Comparison of ENCODE assay signal across 8 mouse cellular contexts in genomic region chr11:55419296-55419677, GRCm38 (mm10). TPM values are rescaled to one million over a fixed set of nuclear protein-coding genes. Genes with fewer than 3 reads are reported as not detected.
DNase-seq lines count a peak whose midpoint lies in the region; ATAC-seq and TF ChIP-seq lines count a peak whose summit lies in the region.

No protein-coding gene starts in this region.

- no peaks in the 10 kb centered on the region for H3K9me3 ChIP-seq in kidney, embryonic 16.5 days (ENCODE audit: low read length)
- no peaks in the 10 kb centered on the region for H3K9me3 ChIP-seq in forebrain, postnatal 0 days (ENCODE audit: low read length)
- no peaks in the 10 kb centered on the region for H3K9me3 ChIP-seq in hindbrain, postnatal 0 days (ENCODE audit: low read length)
- no peaks in the 10 kb centered on the region for H3K9me3 ChIP-seq in lung, embryonic 14.5 days (ENCODE audit: low read depth, low read length)

- no peak for DNase-seq in kidney, postnatal 36 days
- peak; percentile 21 for DNase-seq in forebrain, postnatal 0 days
- DNase-seq in hindbrain, postnatal 0 days (ENCODE audit: low spot score) = peak; percentile 49
- DNase-seq in lung, embryonic 14.5 days = peak; percentile 49
- DNase-seq in thymus, postnatal 14 days = no peak

- TF ChIP-seq POLR2A in small intestine, adult 2 months (IDR thresholded peaks at IDR 0.05; ENCODE audit: low read depth, low read length) = no peak

- 3% methylated on average over 4 of the region's 4 CpGs for WGBS in kidney, embryonic 16.5 days
- 3% methylated on average over 4 of the region's 4 CpGs for WGBS in forebrain, postnatal 0 days
- 12% methylated on average over 4 of the region's 4 CpGs for WGBS in hindbrain, postnatal 0 days
- WGBS in lung, embryonic 14.5 days = 0% methylated on average over 4 of the region's 4 CpGs
- 66% methylated on average over 4 of the region's 4 CpGs for WGBS in small intestine, adult 2 months

- H3K9ac ChIP-seq in kidney, embryonic 16.5 days (replicated peaks; ENCODE audit: low read length) = peak overlapping the region; percentile 84
- H3K9ac ChIP-seq in forebrain, postnatal 0 days = peak overlapping the region; percentile 15
- H3K9ac ChIP-seq in hindbrain, postnatal 0 days (replicated peaks; ENCODE audit: low read length) = peak overlapping the region; percentile 53
- H3K9ac ChIP-seq in lung, embryonic 14.5 days = peak overlapping the region; percentile 92

- H3K4me3 ChIP-seq in kidney, embryonic 16.5 days (ENCODE audit: low read length) = peak overlapping the region; percentile 61
- peak overlapping the region; percentile 75 for H3K4me3 ChIP-seq in brown adipose tissue, adult 24 weeks (ENCODE audit: insufficient read depth, low read depth, low read length)
- peak overlapping the region; percentile 30 for H3K4me3 ChIP-seq in forebrain, postnatal 0 days (ENCODE audit: low read depth, low read length)
- peak overlapping the region; percentile 40 for H3K4me3 ChIP-seq in hindbrain, postnatal 0 days (ENCODE audit: low read length)
- peak overlapping the region; percentile 75 for H3K4me3 ChIP-seq in lung, embryonic 14.5 days (ENCODE audit: low read depth, low read length)
- H3K4me3 ChIP-seq in small intestine, adult 2 months (ENCODE audit: low read depth, low read length) = peak overlapping the region; percentile 60

- no peaks in the 10 kb centered on the region for H3K27me3 ChIP-seq in kidney, embryonic 16.5 days (ENCODE audit: insufficient read depth, low read length)
- no peaks in the 10 kb centered on the region for H3K27me3 ChIP-seq in forebrain, postnatal 0 days (ENCODE audit: insufficient read depth, low read length)
- H3K27me3 ChIP-seq in hindbrain, postnatal 0 days (ENCODE audit: insufficient read depth, low read length) = no peaks in the 10 kb centered on the region
- H3K27me3 ChIP-seq in lung, embryonic 14.5 days (ENCODE audit: insufficient read depth, low read length) = no peaks in the 10 kb centered on the region
- no peaks in the 10 kb centered on the region for H3K27me3 ChIP-seq in small intestine, adult 2 months (ENCODE audit: control insufficient read depth, insufficient read depth, low read length)

- peak overlapping the region; percentile 94 for H3K27ac ChIP-seq in kidney, embryonic 16.5 days (ENCODE audit: low read length)
- H3K27ac ChIP-seq in brown adipose tissue, adult 24 weeks (replicated peaks; ENCODE audit: low read depth, low read length) = peak overlapping the region; percentile 95
- H3K27ac ChIP-seq in forebrain, postnatal 0 days (ENCODE audit: low read depth, low read length) = peak overlapping the region; percentile 54; the same call in 1 of the 2 replicates
- H3K27ac ChIP-seq in hindbrain, postnatal 0 days = peak overlapping the region; percentile 83
- H3K27ac ChIP-seq in lung, embryonic 14.5 days (ENCODE audit: low read depth) = peak overlapping the region; percentile 89
- peak overlapping the region; percentile 90 for H3K27ac ChIP-seq in small intestine, adult 2 months (ENCODE audit: insufficient read depth, low read depth, low read length)

- H3K36me3 ChIP-seq in kidney, embryonic 16.5 days (ENCODE audit: insufficient read depth, low read length) = no peaks in the 10 kb centered on the region
- no peaks in the 10 kb centered on the region for H3K36me3 ChIP-seq in forebrain, postnatal 0 days (ENCODE audit: insufficient read depth)
- no peaks in the 10 kb centered on the region for H3K36me3 ChIP-seq in hindbrain, postnatal 0 days (ENCODE audit: insufficient read depth, low read length)
- peaks cover 7% of the 10 kb centered on the region; the same call in 1 of the 2 replicates for H3K36me3 ChIP-seq in lung, embryonic 14.5 days (ENCODE audit: insufficient read depth)
- no peaks in the 10 kb centered on the region for H3K36me3 ChIP-seq in small intestine, adult 2 months (ENCODE audit: control insufficient read depth, insufficient read depth, low read length)

- H3K4me1 ChIP-seq in kidney, embryonic 16.5 days (ENCODE audit: insufficient read depth, low read length) = peaks cover 50% of the 10 kb centered on the region
- H3K4me1 ChIP-seq in brown adipose tissue, adult 24 weeks (ENCODE audit: control insufficient read depth, insufficient read depth, insufficient read length, low read length) = peaks cover 12% of the 10 kb centered on the region; the same call in 1 of the 2 replicates
- H3K4me1 ChIP-seq in forebrain, postnatal 0 days (ENCODE audit: insufficient read depth) = peaks cover 9% of the 10 kb centered on the region
- peaks cover 12% of the 10 kb centered on the region; the same call in 1 of the 2 replicates for H3K4me1 ChIP-seq in hindbrain, postnatal 0 days (ENCODE audit: insufficient read depth, low read length)
- peaks cover 32% of the 10 kb centered on the region for H3K4me1 ChIP-seq in lung, embryonic 14.5 days (ENCODE audit: insufficient read depth)
- peaks cover 6% of the 10 kb centered on the region; the same call in 1 of the 2 replicates for H3K4me1 ChIP-seq in small intestine, adult 2 months (ENCODE audit: control insufficient read depth, insufficient read depth, insufficient read length, low read length)

- TF ChIP-seq CTCF in forebrain, postnatal 0 days (IDR thresholded peaks at IDR 0.05; ENCODE audit: low read depth) = no peak
- no peak for TF ChIP-seq CTCF in hindbrain, postnatal 0 days (IDR thresholded peaks at IDR 0.05; ENCODE audit: low read depth)
- no peak for TF ChIP-seq CTCF in lung, embryonic 14.5 days (IDR thresholded peaks at IDR 0.05; ENCODE audit: low read depth)
- TF ChIP-seq CTCF in small intestine, adult 2 months (IDR thresholded peaks at IDR 0.05; ENCODE audit: extremely low read depth, insufficient read length, insufficient replicate concordance, low read depth, low read length) = no peak

- H3K4me2 ChIP-seq in kidney, embryonic 16.5 days (replicated peaks; ENCODE audit: low read depth, low read length) = peak overlapping the region; percentile 66
- H3K4me2 ChIP-seq in forebrain, postnatal 0 days (ENCODE audit: low read depth) = peak overlapping the region; percentile 53
- peak overlapping the region; percentile 61 for H3K4me2 ChIP-seq in hindbrain, postnatal 0 days (ENCODE audit: low read depth, low read length)
- H3K4me2 ChIP-seq in lung, embryonic 14.5 days = peak overlapping the region; percentile 90

- no peak for ATAC-seq in kidney, embryonic 16.5 days (ENCODE audit: low FRiP score, low TSS enrichment)
- ATAC-seq in forebrain, postnatal 0 days = peak; percentile 23
- ATAC-seq in hindbrain, postnatal 0 days = peak; percentile 29; the same call in 1 of the 2 replicates
- no peak for ATAC-seq in lung, embryonic 14.5 days (ENCODE audit: insufficient read depth)

RNA-seq across cellular contexts. Expression of gene Sparc, which starts 3.7 kb away (rescaled TPM):
- polyA plus RNA-seq in kidney, embryonic 16.5 days (2015; fragmentation: Nextera tagmentation; extraction: Ambion mirVana) = 1,474 and 1,572 TPM in 2 replicates
- 730 and 804 TPM in 2 replicates for polyA plus RNA-seq in brown adipose tissue, adult 24 weeks (2012; ENCODE audit: insufficient read depth, insufficient read length, missing spikeins)
- 180 and 264 TPM in 2 replicates for total RNA-seq in forebrain, postnatal 0 days (2014; rRNA removed)
- 437 and 510 TPM in 2 replicates for polyA plus RNA-seq in forebrain, postnatal 0 days (2015; fragmentation: Nextera tagmentation; extraction: Ambion mirVana)
- 303 and 356 TPM in 2 replicates for total RNA-seq in hindbrain, postnatal 0 days (2014; rRNA removed)
- 794 and 832 TPM in 2 replicates for polyA plus RNA-seq in hindbrain, postnatal 0 days (2015; fragmentation: Nextera tagmentation; extraction: Ambion mirVana)
- 1,429 and 1,454 TPM in 2 replicates for polyA plus RNA-seq in lung, embryonic 14.5 days (2014; fragmentation: Nextera tagmentation; extraction: Ambion mirVana)
- polyA plus RNA-seq in small intestine, adult 2 months (2012; rRNA removed) = 278 and 350 TPM in 2 replicates

RNA-seq across cellular contexts. Expression of gene Atox1, which starts 41.8 kb away (rescaled TPM):
- polyA plus RNA-seq in kidney, embryonic 16.5 days (2015; fragmentation: Nextera tagmentation; extraction: Ambion mirVana) = 376 and 406 TPM in 2 replicates
- polyA plus RNA-seq in brown adipose tissue, adult 24 weeks (2012; ENCODE audit: insufficient read depth, insufficient read length, missing spikeins) = 386 and 509 TPM in 2 replicates
- total RNA-seq in forebrain, postnatal 0 days (2014; rRNA removed) = 141 and 193 TPM in 2 replicates
- 268 and 340 TPM in 2 replicates for polyA plus RNA-seq in forebrain, postnatal 0 days (2015; fragmentation: Nextera tagmentation; extraction: Ambion mirVana)
- 148 and 173 TPM in 2 replicates for total RNA-seq in hindbrain, postnatal 0 days (2014; rRNA removed)
- polyA plus RNA-seq in hindbrain, postnatal 0 days (2015; fragmentation: Nextera tagmentation; extraction: Ambion mirVana) = 304 and 319 TPM in 2 replicates
- polyA plus RNA-seq in lung, embryonic 14.5 days (2014; fragmentation: Nextera tagmentation; extraction: Ambion mirVana) = 506 and 535 TPM in 2 replicates
- 318 and 485 TPM in 2 replicates for polyA plus RNA-seq in small intestine, adult 2 months (2012; rRNA removed)

RNA-seq across cellular contexts. Expression of gene G3bp1, which starts 50.2 kb away (rescaled TPM):
- 188 and 197 TPM in 2 replicates for polyA plus RNA-seq in kidney, embryonic 16.5 days (2015; fragmentation: Nextera tagmentation; extraction: Ambion mirVana)
- polyA plus RNA-seq in brown adipose tissue, adult 24 weeks (2012; ENCODE audit: insufficient read depth, insufficient read length, missing spikeins) = 17.0 and 19.4 TPM in 2 replicates
- 62.8 and 81.0 TPM in 2 replicates for total RNA-seq in forebrain, postnatal 0 days (2014; rRNA removed)
- 76.9 and 85.0 TPM in 2 replicates for polyA plus RNA-seq in forebrain, postnatal 0 days (2015; fragmentation: Nextera tagmentation; extraction: Ambion mirVana)
- total RNA-seq in hindbrain, postnatal 0 days (2014; rRNA removed) = 49.0 and 50.4 TPM in 2 replicates
- 72.0 and 77.7 TPM in 2 replicates for polyA plus RNA-seq in hindbrain, postnatal 0 days (2015; fragmentation: Nextera tagmentation; extraction: Ambion mirVana)
- polyA plus RNA-seq in lung, embryonic 14.5 days (2014; fragmentation: Nextera tagmentation; extraction: Ambion mirVana) = 203 and 217 TPM in 2 replicates
- polyA plus RNA-seq in small intestine, adult 2 months (2012; rRNA removed) = 5.9 and 10.4 TPM in 2 replicates

Comparison
In these comparisons a context has a peak if more than half of its experiments do, and no peak if none do; other contexts are left out.
1. ATAC-seq: peak in forebrain, postnatal 0 days (single experiment) and hindbrain, postnatal 0 days (single experiment); none in kidney, embryonic 16.5 days (single experiment) and lung, embryonic 14.5 days (single experiment).
2. H3K9ac ChIP-seq: peak in every context shown above with its lines; median percentile 92 in lung, embryonic 14.5 days; 84 in kidney, embryonic 16.5 days; 53 in hindbrain, postnatal 0 days; 15 in forebrain, postnatal 0 days.
3. DNase-seq: peak in forebrain, postnatal 0 days (single experiment), hindbrain, postnatal 0 days (single experiment) and lung, embryonic 14.5 days (single experiment); none in kidney, postnatal 36 days (0 of 2) and thymus, postnatal 14 days (single experiment).
4. Peak in every context shown above with its lines, with median percentiles within 50 percentile points of each other: H3K27ac ChIP-seq, H3K4me2 ChIP-seq and H3K4me3 ChIP-seq.